Mouse (Mus musculus) forebrain, embryonic 14.5 days (tissue): ENCODE measurements around the gene Dapp1. TPM values are rescaled to one million over a fixed set of nuclear protein-coding genes. Genes with fewer than 3 reads are reported as not detected.

Experiments used
- ATAC-seq: fragments of 200-750 bp; cut with Nextera tagmentation; 2 replicates; pipeline ENCODE4 v1.8.0; 2017; ENCODE audit warnings: mild to moderate bottlenecking, moderate library complexity
- DNase-seq: peaks from one replicate; pipeline ENCODE4 v3.0.0-alpha.2; 2015; ENCODE audit warnings: low spot score
- H3K27ac ChIP-seq: fragments of 300-500 bp; sonication (generic); 2 replicates; pipeline ENCODE4 v1.5.1; 2014; ENCODE audit warnings: low read depth, mild to moderate bottlenecking, control low read depth, low read length, moderate library complexity
- H3K27me3 ChIP-seq: fragments of 300-500 bp; sonication (generic); replicated peaks from 2 replicates; pipeline ENCODE4 v1.6.1; 2014; ENCODE audit warnings: low read length, control low read depth, mixed read lengths; ENCODE audit not compliant: control insufficient read depth, insufficient read depth
- H3K36me3 ChIP-seq: fragments of 300-500 bp; sonication (generic); 2 replicates; pipeline ENCODE4 v1.6.1; 2014; ENCODE audit warnings: low read length, control low read depth; ENCODE audit not compliant: control insufficient read depth, insufficient read depth
- H3K4me1 ChIP-seq: fragments of 300-500 bp; sonication (generic); 2 replicates; pipeline ENCODE4 v1.6.1; 2014; ENCODE audit warnings: antibody characterized with exemption, low read length, control low read depth; ENCODE audit not compliant: control insufficient read depth, insufficient read depth
- H3K4me2 ChIP-seq: fragments of 300-500 bp; sonication (generic); 2 replicates; pipeline ENCODE4 v1.6.1; 2014; ENCODE audit warnings: mild to moderate bottlenecking, control low read depth, low read length
- H3K4me3 ChIP-seq: fragments of 300-500 bp; sonication (generic); 2 replicates; pipeline ENCODE4 v1.5.1; 2014; ENCODE audit warnings: low read depth, low read length, control low read depth
- H3K9ac ChIP-seq: fragments of 300-500 bp; sonication (generic); 2 replicates; pipeline ENCODE4 v1.6.1; 2014; ENCODE audit warnings: mild to moderate bottlenecking, low read length, control low read depth, moderate library complexity
- H3K9me3 ChIP-seq: fragments of 300-500 bp; sonication (generic); replicated peaks from 2 replicates; pipeline ENCODE4 v1.6.1; 2016; ENCODE audit warnings: low read length, control low read depth, mixed read lengths; ENCODE audit not compliant: control insufficient read depth
- WGBS: fragments of 180-500 bp; shearing (Covaris S2); extraction: QIAGEN DNeasy Blood & Tissue Kit; methylation state at CpG from one replicate; pipeline ENCODE4 v1.1.7; 2014; 5-methylcytosine and 5-hydroxymethylcytosine counted together
- polyA plus RNA-seq: library from polyadenylated mRNA; unstranded; fragments of >200 nt; fragmentation: Nextera tagmentation; extraction: Ambion mirVana; gene quantifications from 2 replicates; pipeline ENCODE4 v1.2.1, GENCODE M21; 2014

The Dapp1 gene
- polyA plus RNA-seq, 1 experiment from 2014 or later = 2.4 TPM

DNA sequence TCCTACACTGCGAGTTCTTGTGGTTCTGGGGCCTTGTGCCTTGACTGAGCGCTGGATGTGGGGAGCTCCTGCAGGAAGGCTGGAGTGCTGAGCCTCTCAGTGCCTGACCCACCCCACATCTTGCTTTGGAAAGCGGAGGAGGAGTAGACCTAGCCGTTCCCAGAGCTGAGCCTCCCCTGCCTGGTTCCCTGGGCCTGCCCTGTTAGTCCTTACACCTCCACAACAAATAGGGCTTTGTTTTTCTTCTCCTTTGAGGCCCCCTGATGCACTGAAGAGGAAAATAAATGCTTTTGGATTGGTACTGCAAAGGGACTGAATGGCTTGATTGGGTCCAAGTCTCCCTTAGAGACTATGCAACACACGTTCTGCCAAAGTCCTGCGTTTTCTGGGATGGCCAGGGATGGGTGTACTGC is 3.7 kb downstream of the Dapp1 start:
- ATAC-seq = peak; percentile 81
- Histone ChIP-seq H3K4me2 (no peak overlapping the region), H3K4me3 (no peak overlapping the region), H3K27ac (peak overlapping the region; percentile 71), H3K4me1 (peaks cover 7% of the 10 kb centered on the region; the same call in 1 of the 2 replicates), H3K36me3 (no peaks in the 10 kb centered on the region), H3K27me3 (no peaks in the 10 kb centered on the region), H3K9me3 (no peaks in the 10 kb centered on the region), H3K9ac (no peak overlapping the region)
- WGBS = 4% methylated on average over 6 of the region's 6 CpGs
- peak; percentile 66 for DNase-seq

DNA sequence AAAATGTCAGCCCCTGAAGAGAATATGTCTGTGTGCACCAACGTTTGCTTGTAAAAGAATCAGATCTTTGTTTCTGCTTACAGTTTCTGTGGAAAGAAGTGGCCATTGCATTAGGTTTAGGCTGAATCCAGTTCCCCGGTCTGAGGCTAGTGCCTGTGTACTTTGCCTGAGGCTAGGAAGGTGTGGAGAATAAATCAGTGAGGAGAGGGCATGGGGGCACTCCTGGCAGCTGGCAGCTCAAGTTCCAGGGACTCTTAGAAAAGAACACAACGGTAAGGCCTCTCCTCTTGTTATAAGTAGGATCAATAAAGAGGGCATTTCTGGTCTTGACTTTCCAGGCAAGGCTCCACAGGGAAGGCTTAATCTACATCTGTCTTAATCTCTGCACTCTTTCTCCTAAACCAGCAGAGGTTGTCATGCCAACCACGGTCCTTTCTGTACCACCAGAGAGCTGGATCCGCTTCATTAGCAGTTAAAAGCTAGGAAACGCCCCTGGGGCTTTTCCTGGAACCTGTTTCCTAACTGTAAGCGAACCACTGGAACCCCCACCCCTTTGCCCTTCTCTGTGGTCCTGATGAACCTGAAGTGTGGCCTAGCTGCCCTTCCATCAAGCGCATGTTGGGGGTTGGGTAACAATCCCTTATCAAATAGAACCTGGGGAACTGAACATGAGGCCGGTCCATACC is 4.3 kb downstream of the Dapp1 start:
- Histone ChIP-seq H3K27me3 (no peaks in the 10 kb centered on the region), H3K36me3 (no peaks in the 10 kb centered on the region), H3K9ac (no peak overlapping the region), H3K9me3 (no peaks in the 10 kb centered on the region), H3K4me3 (no peak overlapping the region), H3K4me2 (no peak overlapping the region), H3K27ac (peak overlapping the region; percentile 71), H3K4me1 (peaks cover 7% of the 10 kb centered on the region; the same call in 1 of the 2 replicates)
- DNase-seq = peak; percentile 72
- ATAC-seq = peak; percentile 54
- 13% methylated on average over 9 of the region's 9 CpGs for WGBS

DNA sequence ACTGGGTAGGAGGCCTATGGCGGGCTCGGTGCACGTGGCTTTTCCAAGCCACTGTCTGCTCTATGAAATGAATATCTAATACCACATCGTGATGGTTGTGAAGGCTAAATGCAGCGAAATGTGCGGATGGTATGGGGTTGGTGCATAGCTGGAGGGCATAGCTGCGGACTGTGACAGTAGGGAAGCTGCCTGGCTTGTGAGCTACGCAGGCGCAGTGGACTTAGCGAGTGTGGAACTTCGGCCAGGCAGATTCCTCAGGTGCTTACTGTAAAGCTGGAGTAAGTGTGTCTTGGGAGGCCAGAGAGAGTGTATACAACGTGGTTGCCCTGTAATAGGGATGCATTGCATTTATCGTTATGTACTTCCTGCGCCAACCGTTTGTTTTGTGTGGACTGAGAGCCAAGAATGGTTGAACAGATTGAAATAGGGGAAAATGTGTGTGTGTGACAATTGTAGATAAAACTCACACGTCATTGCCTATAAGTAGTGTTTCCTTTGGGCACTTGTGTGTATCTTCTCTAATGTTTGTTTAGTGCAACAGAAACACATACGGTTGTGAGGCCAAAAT is 5.4 kb downstream of the Dapp1 start:
- no peaks in the 10 kb centered on the region for H3K36me3 ChIP-seq
- 91% methylated on average over 17 of the region's 17 CpGs for WGBS
- H3K4me3 ChIP-seq = no peak overlapping the region
- H3K4me1 ChIP-seq = peaks cover 7% of the 10 kb centered on the region; the same call in 1 of the 2 replicates
- H3K27ac ChIP-seq = no peak overlapping the region
- H3K9ac ChIP-seq = no peak overlapping the region
- ATAC-seq (no peak), DNase-seq (no peak)
- H3K27me3 ChIP-seq = no peaks in the 10 kb centered on the region
- no peaks in the 10 kb centered on the region for H3K9me3 ChIP-seq
- no peak overlapping the region for H3K4me2 ChIP-seq

DNA sequence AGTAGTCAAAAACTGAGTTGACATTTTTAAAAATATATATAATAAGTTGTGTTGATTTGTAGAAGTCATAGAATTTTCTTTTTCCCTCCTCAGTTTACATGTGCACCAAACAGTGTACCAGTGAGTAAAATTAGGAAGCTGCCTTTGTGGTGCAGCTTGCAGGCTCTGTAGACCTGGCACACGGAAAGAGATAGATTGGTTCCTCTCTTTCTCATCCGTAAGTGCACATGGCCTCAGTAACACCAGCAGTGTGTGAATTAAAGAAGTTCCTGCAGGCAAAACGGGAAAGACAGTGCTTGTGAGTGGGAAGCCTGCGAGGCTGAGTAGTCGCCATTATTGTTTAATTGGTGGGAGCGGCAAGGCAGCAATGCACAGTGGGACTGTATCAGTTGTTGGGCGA is 5.9 kb downstream of the Dapp1 start:
- H3K27me3 ChIP-seq = no peaks in the 10 kb centered on the region
- WGBS = 84% methylated on average over 7 of the region's 7 CpGs
- no peak overlapping the region for H3K27ac ChIP-seq
- H3K4me1 ChIP-seq = peaks cover 7% of the 10 kb centered on the region; the same call in 1 of the 2 replicates
- no peak overlapping the region for H3K4me3 ChIP-seq
- ATAC-seq (no peak), DNase-seq (no peak)
- H3K9ac ChIP-seq = no peak overlapping the region
- no peak overlapping the region for H3K4me2 ChIP-seq
- no peaks in the 10 kb centered on the region for H3K9me3 ChIP-seq
- no peaks in the 10 kb centered on the region for H3K36me3 ChIP-seq

DNA sequence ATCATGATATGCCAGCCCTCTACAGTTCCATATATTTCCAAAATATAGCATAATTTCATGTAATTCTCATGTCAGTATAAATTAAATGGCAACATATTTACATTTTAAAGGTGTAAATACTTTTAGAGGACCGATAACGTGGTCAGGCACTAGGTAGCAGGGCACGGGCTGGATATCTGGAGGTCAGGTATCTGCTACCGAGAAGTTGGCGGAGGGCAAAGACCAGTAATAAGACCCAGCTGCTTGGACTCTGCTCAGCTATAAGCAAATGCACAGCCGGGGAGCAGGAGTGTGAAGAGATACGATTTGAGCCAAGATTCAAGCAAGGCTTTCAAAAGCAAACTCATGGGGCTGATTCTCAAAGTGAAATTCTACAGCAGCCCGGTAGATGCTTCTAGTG is 7.0 kb downstream of the Dapp1 start:
- DNase-seq (no peak), ATAC-seq (no peak)
- Histone ChIP-seq H3K36me3 (no peaks in the 10 kb centered on the region), H3K9ac (no peak overlapping the region), H3K4me2 (no peak overlapping the region), H3K4me1 (peaks cover 7% of the 10 kb centered on the region; the same call in 1 of the 2 replicates), H3K9me3 (no peaks in the 10 kb centered on the region), H3K27ac (no peak overlapping the region), H3K4me3 (no peak overlapping the region), H3K27me3 (no peaks in the 10 kb centered on the region)
- WGBS = 86% methylated on average over 8 of the region's 8 CpGs

DNA sequence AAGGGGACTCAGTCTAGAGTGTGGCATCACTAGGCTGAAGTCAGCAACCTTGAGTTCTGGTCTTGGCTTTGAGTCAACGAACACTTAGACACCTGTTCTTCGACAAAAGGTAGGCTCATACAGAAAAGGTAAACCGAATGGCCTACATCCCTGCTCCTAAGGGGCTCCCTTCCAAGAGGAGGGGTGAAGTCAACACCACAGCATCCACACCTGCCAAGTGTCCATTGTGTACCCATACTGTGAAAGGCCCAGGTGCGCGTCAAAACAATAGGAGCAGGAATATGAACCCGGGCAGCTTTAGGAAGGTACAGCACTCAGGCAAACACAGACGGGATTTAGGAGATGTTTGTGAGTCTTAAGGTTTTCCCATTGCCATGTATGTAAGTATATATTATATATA is 8.4 kb downstream of the Dapp1 start:
- WGBS = 93% methylated on average over 7 of the region's 7 CpGs

DNA sequence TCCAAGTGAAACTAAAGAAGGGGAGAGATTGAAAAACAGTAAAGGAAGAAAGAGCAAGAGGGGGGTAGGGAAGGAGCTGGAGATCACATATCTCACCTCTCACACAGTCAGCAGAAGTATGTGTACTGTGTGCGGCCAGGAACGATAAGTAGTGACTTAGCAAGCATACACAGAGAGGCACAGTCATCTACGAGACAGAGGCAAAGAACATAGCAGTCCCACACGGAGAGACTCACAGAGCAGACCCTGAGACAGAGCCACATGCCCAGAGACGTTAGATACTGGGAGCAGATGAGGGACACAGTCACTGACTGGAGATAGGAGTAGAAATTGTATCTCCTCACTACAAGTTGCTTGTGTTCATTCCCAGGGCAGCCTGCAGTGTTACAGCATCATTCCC is 9.1 kb downstream of the Dapp1 start:
- H3K9ac ChIP-seq = no peak overlapping the region
- no peak overlapping the region for H3K4me2 ChIP-seq
- no peaks in the 10 kb centered on the region for H3K9me3 ChIP-seq
- H3K4me3 ChIP-seq = no peak overlapping the region
- no peaks in the 10 kb centered on the region for H3K27me3 ChIP-seq
- H3K27ac ChIP-seq = no peak overlapping the region
- peaks cover 3% of the 10 kb centered on the region; the same call in 1 of the 2 replicates for H3K4me1 ChIP-seq
- 87% methylated on average over 5 of the region's 5 CpGs for WGBS
- H3K36me3 ChIP-seq = no peaks in the 10 kb centered on the region
- DNase-seq (no peak), ATAC-seq (no peak)

More for the DNA sequence above, 8.4 kb downstream of the Dapp1 start:
- Histone ChIP-seq H3K36me3 (no peaks in the 10 kb centered on the region), H3K4me1 (peaks cover 7% of the 10 kb centered on the region; the same call in 1 of the 2 replicates), H3K4me2 (no peak overlapping the region), H3K4me3 (no peak overlapping the region), H3K27ac (no peak overlapping the region), H3K9ac (no peak overlapping the region), H3K9me3 (no peaks in the 10 kb centered on the region), H3K27me3 (no peaks in the 10 kb centered on the region)
- ATAC-seq (no peak), DNase-seq (no peak)

DNA sequence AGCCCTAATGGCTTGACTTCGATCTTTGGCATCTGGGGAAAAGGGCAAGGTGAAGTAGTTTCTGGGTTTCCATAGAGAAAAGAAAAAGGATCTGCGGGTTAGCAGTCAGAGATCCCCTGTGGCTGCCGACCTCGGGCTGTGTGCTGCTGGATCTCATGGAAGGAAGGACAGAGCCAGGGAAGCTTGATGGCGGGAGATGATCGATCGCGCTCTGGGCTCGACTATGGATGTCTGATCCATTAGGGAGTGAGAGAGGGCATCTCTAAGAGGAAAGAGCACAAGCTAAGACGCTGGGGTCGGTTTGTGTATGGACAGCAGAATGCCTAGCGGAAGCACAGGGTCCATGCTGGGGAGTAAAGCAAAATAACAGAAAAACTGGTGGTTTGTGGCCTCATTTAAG is 11.4 kb downstream of the Dapp1 start:
- no peak overlapping the region; the same call in 1 of the 2 replicates for H3K4me3 ChIP-seq
- H3K9ac ChIP-seq = peak overlapping the region; percentile 32; the same call in 1 of the 2 replicates
- H3K4me2 ChIP-seq = peak overlapping the region; percentile 28
- H3K4me1 ChIP-seq = no peaks in the 10 kb centered on the region
- no peaks in the 10 kb centered on the region for H3K9me3 ChIP-seq
- peak; percentile 36 for DNase-seq
- H3K36me3 ChIP-seq = no peaks in the 10 kb centered on the region
- no peak overlapping the region for H3K27ac ChIP-seq
- 0 out of 2 replicates have a peak, but pooled peaks have one; percentile 29 for ATAC-seq
- 55% methylated on average over 12 of the region's 12 CpGs for WGBS
- no peaks in the 10 kb centered on the region for H3K27me3 ChIP-seq

DNA sequence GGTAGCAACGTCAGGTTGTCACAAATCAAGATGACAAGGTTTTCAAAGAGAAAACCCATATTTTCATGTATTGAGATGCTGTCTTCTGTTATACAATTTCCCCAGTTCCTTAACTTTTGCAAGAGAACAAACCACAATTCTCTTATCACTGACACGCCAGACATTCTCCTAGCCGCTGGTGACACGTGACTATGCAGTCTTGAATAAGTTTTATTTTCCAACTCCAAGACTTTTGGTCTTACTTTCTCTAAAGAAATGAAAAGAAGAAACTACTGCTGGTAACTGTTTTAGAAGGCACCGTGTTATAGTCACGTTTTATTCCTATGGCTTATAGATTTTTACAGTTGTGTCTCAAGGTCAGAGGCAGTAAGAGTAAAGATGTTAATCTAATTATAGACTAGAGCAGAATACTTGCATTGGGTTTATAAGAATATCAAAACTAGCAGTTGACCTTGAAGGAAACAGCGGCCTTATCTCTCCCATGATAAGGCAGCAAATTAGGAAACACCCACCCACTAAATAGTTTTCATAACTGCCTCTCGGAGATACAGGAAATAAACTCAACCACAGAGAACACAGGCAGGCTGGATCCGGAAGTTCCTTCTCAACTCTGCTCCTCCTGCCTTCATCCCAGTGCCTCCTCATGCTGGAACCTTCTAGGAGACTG is 12.4 kb downstream of the Dapp1 start:
- Histone ChIP-seq H3K4me3 (no peak overlapping the region), H3K4me2 (no peak overlapping the region), H3K27ac (no peak overlapping the region), H3K4me1 (no peaks in the 10 kb centered on the region), H3K9me3 (no peaks in the 10 kb centered on the region), H3K9ac (no peak overlapping the region), H3K27me3 (no peaks in the 10 kb centered on the region), H3K36me3 (no peaks in the 10 kb centered on the region)
- WGBS = 93% methylated on average over 9 of the region's 9 CpGs
- DNase-seq = no peak
- ATAC-seq = no peak
